Mouse (Mus musculus): ENCODE results near the gene Grin2c. TPM values are rescaled to one million over a fixed set of nuclear protein-coding genes. Genes with fewer than 3 reads are reported as not detected.

The Grin2c gene
- polyA plus RNA-seq, 1 experiment from 2014 or later = 0.18 TPM

DNA sequence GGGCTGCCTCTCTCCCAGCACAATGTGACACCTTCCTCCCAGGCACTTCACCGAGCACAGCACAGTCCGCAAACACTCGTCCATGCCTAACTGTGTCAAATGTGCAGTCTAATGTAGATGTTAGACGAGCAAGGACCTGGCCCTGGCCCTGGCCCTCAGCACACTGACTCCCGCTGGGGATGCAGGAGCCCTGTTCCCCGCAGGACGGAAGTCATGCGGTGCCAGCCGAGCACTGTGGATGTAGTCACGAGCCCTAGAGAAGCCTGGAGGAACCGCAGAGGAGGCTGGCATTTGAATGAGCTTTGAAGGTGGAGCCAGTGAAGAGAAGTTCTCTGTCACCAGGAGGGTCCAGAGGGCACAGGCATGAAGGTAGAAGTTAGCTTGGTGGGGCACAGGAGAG, 43.6 kb downstream of the Grin2c start:
- no peak for ATAC-seq (ENCODE audit: low FRiP score)
- Histone ChIP-seq H3K36me3 (ENCODE audit: control insufficient read depth, insufficient read depth, low read length) (no peaks in the 10 kb centered on the region), H3K4me1 (ENCODE audit: control insufficient read depth, insufficient read depth, low read length) (peaks cover 24% of the 10 kb centered on the region), H3K4me2 (no peak overlapping the region), H3K9ac (ENCODE audit: low read length) (no peak overlapping the region), H3K27ac (ENCODE audit: low read depth, low read length) (no peak overlapping the region), H3K27me3 (ENCODE audit: control insufficient read depth, insufficient read depth, low read length) (no peaks in the 10 kb centered on the region), H3K9me3 (ENCODE audit: control insufficient read depth, low read length) (no peaks in the 10 kb centered on the region), H3K4me3 (ENCODE audit: low read depth, low read length) (no peak overlapping the region)
- DNase-seq (ENCODE audit: low spot score, missing footprints) = no peak
- WGBS = 71% methylated on average over 11 of the region's 11 CpGs

DNA sequence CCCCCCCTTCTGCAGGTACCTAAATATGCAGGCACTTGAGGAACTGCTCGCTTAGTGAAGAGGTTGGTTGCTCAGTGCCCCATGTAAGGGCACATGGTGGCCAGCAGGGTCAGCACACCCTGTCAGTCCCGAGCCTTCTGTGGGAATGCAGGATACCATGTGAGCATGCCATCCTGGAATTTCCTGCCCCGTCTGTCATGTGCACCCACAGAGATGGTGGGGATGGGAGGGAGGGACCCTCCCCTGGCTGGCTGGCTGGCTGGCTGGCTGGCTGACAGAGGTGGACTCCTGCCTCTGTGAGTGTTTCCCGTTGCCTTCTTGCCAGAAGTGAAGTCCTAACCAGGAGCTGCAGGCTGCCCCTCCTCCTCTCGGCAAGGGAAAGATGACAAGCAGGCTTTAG, 44.5 kb downstream of the Grin2c start:
- WGBS = 50% methylated on average over 5 of the region's 5 CpGs
- Histone ChIP-seq H3K27ac (ENCODE audit: low read depth, low read length) (no peak overlapping the region), H3K9me3 (ENCODE audit: control insufficient read depth, low read length) (no peaks in the 10 kb centered on the region), H3K4me1 (ENCODE audit: control insufficient read depth, insufficient read depth, low read length) (peaks cover 15% of the 10 kb centered on the region), H3K4me3 (ENCODE audit: low read depth, low read length) (no peak overlapping the region), H3K36me3 (ENCODE audit: control insufficient read depth, insufficient read depth, low read length) (no peaks in the 10 kb centered on the region), H3K4me2 (no peak overlapping the region), H3K9ac (ENCODE audit: low read length) (no peak overlapping the region), H3K27me3 (ENCODE audit: control insufficient read depth, insufficient read depth, low read length) (no peaks in the 10 kb centered on the region)
- no peak for DNase-seq (ENCODE audit: low spot score, missing footprints)
- no peak for ATAC-seq (ENCODE audit: low FRiP score)

DNA sequence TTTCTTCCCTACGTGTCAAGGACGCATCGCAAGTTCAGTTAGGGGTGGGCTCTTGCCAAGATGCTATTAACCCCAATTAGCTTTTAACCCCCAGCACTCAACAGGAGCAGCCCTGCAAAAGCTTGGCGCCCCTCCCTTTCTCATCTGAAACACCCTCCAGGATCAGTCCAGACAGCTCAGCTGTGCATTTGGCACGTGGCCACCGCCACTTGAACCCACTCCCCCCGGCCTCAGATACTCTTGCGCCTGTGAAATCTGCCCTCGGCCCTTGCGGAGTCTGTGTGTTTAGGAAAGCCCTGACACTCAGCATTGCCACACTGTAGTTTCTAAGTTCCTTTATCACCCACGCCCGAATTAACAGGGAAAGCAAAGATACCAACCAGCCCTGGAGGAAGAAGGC, 45.0 kb downstream of the Grin2c start:
- Histone ChIP-seq H3K4me3 (ENCODE audit: low read depth, low read length) (no peak overlapping the region), H3K9ac (ENCODE audit: low read length) (no peak overlapping the region), H3K36me3 (ENCODE audit: control insufficient read depth, insufficient read depth, low read length) (no peaks in the 10 kb centered on the region), H3K27me3 (ENCODE audit: control insufficient read depth, insufficient read depth, low read length) (no peaks in the 10 kb centered on the region), H3K9me3 (ENCODE audit: control insufficient read depth, low read length) (no peaks in the 10 kb centered on the region), H3K4me1 (ENCODE audit: control insufficient read depth, insufficient read depth, low read length) (peaks cover 10% of the 10 kb centered on the region), H3K27ac (ENCODE audit: low read depth, low read length) (no peak overlapping the region), H3K4me2 (no peak overlapping the region)
- ATAC-seq (ENCODE audit: low FRiP score) = no peak
- 79% methylated on average over 12 of the region's 12 CpGs for WGBS
- DNase-seq (ENCODE audit: low spot score, missing footprints) = no peak

DNA sequence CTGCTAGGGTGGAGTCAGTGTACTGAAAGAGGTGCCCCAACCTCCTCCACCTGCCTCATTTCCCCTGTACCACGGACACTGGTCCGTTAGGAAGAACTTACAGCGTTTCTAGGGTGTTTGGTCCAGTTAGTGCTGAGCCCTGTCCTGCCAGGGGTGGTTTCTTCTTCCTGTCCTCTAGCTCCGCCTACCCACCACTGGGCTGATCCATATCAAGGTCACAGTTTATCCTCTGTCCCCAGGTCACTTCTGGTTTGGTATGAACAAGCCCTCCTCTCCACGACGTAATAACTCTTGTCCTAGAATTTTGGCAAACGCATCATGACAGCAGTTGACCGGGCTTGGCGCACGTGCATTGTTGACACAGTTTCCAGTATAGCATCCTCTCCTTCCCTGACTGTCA, 47.4 kb downstream of the Grin2c start:
- ATAC-seq (ENCODE audit: low FRiP score) = no peak

DNA sequence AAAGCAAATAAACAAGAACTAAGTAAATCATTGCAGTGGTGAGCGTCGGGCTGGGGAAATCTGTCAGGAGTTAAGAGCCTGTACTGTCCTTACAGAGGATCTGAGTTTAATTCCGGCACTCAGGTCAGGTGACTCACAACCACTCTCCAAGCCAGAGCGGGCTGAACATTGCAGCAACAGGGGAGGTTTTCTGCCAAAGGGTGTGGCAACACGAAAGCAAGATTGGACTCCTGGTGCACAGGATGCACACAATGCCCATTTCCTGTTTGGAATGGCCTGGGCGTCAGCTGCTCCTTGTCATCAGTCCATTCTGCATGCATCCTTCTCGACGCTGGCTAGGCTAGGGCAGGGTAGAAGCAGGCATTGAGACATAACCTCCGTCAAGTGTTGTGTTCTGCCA, 47.8 kb downstream of the Grin2c start:
- no peaks in the 10 kb centered on the region for H3K9me3 ChIP-seq (ENCODE audit: control insufficient read depth, low read length)
- no peak overlapping the region for H3K4me2 ChIP-seq
- no peaks in the 10 kb centered on the region for H3K4me1 ChIP-seq (ENCODE audit: control insufficient read depth, insufficient read depth, low read length)

More for the DNA sequence above, 47.4 kb downstream of the Grin2c start:
- Histone ChIP-seq H3K4me1 (ENCODE audit: control insufficient read depth, insufficient read depth, low read length) (no peaks in the 10 kb centered on the region), H3K27ac (ENCODE audit: low read depth, low read length) (no peak overlapping the region), H3K4me2 (no peak overlapping the region), H3K27me3 (ENCODE audit: control insufficient read depth, insufficient read depth, low read length) (no peaks in the 10 kb centered on the region), H3K36me3 (ENCODE audit: control insufficient read depth, insufficient read depth, low read length) (no peaks in the 10 kb centered on the region), H3K4me3 (ENCODE audit: low read depth, low read length) (no peak overlapping the region), H3K9ac (ENCODE audit: low read length) (no peak overlapping the region), H3K9me3 (ENCODE audit: control insufficient read depth, low read length) (no peaks in the 10 kb centered on the region)
- DNase-seq (ENCODE audit: low spot score, missing footprints) = no peak
- WGBS = 91% methylated on average over 10 of the region's 10 CpGs

DNA sequence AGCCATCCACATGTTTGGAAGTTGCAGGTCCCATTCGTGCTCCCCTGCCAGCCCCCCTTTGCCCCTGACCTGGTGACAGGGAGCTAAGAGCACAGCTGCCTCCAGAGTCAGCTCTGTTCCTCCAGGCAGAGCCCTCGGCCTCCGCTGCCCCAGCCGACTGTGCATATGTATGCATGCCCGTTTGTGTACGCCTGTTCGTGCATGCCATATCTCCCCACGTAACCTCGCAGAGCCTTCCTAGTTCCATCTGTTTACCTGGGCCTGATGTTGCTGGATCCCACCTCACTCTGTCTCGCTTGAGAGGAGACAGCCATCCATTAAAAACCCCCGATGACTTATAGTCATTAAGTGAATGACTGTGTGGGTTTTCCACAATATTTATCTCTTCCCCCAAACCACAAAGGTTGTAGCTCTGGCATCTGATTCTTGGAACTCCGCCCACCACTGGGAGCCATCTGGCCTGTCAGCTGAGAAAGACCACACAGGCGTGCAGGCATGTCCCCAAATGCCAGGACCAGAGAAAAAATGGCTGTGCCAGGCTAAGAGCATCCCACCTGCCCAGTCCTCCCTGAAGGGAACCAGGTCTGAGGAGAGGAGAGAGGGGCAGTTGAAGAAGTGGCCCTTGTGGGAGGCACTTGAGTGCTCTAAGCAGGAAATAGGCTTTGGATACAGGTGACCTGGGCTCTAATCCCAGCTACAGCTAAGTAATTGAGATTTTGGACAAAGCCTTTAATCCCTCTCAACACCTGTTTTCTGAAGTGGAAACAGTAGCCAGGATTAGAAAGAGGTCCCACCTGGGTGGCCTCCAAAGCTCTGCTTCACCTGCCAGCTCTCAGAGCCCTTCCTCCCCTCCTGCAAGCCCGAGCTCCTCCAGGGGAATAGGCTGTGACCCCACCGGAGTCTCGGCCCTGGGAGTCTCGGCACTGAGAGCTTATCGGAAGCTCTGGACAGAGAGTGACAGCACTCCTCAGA, 49.3 kb downstream of the Grin2c start:
- Histone ChIP-seq H3K9me3 (ENCODE audit: control insufficient read depth, low read length) (no peaks in the 10 kb centered on the region), H3K4me1 (ENCODE audit: control insufficient read depth, insufficient read depth, low read length) (no peaks in the 10 kb centered on the region), H3K4me3 (ENCODE audit: low read depth, low read length) (no peak overlapping the region), H3K27ac (ENCODE audit: low read depth, low read length) (no peak overlapping the region), H3K27me3 (ENCODE audit: control insufficient read depth, insufficient read depth, low read length) (no peaks in the 10 kb centered on the region), H3K36me3 (ENCODE audit: control insufficient read depth, insufficient read depth, low read length) (no peaks in the 10 kb centered on the region), H3K9ac (ENCODE audit: low read length) (no peak overlapping the region), H3K4me2 (no peak overlapping the region)
- WGBS = 73% methylated on average over 18 of the region's 18 CpGs
- DNase-seq (ENCODE audit: low spot score, missing footprints) (no peak), ATAC-seq (ENCODE audit: low FRiP score) (no peak)

More for the DNA sequence above, 47.8 kb downstream of the Grin2c start:
- no peak overlapping the region for H3K27ac ChIP-seq (ENCODE audit: low read depth, low read length)
- H3K27me3 ChIP-seq (ENCODE audit: control insufficient read depth, insufficient read depth, low read length) = no peaks in the 10 kb centered on the region
- no peak for ATAC-seq (ENCODE audit: low FRiP score)
- no peak overlapping the region for H3K4me3 ChIP-seq (ENCODE audit: low read depth, low read length)
- H3K9ac ChIP-seq (ENCODE audit: low read length) = no peak overlapping the region
- no peak for DNase-seq (ENCODE audit: low spot score, missing footprints)
- WGBS = 82% methylated on average over 9 of the region's 9 CpGs
- no peaks in the 10 kb centered on the region for H3K36me3 ChIP-seq (ENCODE audit: control insufficient read depth, insufficient read depth, low read length)

DNA sequence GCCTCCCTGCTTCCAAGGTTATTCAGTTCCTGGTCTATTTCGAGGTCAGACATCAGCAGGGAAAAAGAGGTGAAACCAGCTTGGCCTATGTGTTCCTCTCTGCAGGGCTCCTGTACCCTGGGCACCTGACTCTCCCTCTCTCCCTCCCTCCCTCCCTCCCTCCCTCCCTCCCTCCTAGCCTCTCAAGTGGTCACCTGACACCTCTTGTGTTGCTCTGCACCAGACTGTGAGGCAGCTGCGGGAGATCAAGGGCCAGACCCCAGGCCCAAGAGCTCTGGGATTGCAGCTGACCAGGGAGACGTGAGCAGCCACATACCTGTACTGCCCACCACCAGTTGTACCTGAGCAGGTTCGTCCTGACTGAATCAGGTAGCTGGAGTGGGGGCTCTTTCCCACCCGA, 51.9 kb downstream of the Grin2c start:
- H3K36me3 ChIP-seq (ENCODE audit: control insufficient read depth, insufficient read depth, low read length) = no peaks in the 10 kb centered on the region
- no peaks in the 10 kb centered on the region for H3K27me3 ChIP-seq (ENCODE audit: control insufficient read depth, insufficient read depth, low read length)
- no peak overlapping the region for H3K4me3 ChIP-seq (ENCODE audit: low read depth, low read length)
- no peaks in the 10 kb centered on the region for H3K9me3 ChIP-seq (ENCODE audit: control insufficient read depth, low read length)
- H3K4me2 ChIP-seq = no peak overlapping the region
- ATAC-seq (ENCODE audit: low FRiP score) (no peak), DNase-seq (ENCODE audit: low spot score, missing footprints) (no peak)
- 50% methylated on average over 5 of the region's 5 CpGs for WGBS
- H3K9ac ChIP-seq (ENCODE audit: low read length) = no peak overlapping the region
- H3K4me1 ChIP-seq (ENCODE audit: control insufficient read depth, insufficient read depth, low read length) = no peaks in the 10 kb centered on the region; the same call in 1 of the 2 replicates
- H3K27ac ChIP-seq (ENCODE audit: low read depth, low read length) = no peak overlapping the region

DNA sequence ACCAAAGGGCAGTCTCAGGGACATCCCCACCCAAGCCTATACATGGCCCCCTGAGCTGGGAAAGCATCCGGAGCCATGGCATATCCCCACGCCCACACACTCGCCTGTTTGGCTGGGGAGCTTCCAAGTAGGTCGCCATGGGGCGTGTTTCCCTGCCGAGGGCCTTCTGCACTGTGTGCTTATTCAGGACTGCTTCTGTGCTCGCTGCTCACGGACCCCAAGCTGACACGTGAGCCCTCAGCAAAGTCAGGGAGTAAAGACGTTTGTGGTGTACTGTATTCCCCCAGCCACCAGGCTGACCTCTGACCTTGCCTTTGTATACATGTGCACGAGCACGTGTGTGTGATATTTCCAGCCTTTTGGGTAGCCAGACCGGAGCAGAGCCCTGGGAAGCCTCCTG, 54.9 kb downstream of the Grin2c start:
- 58% methylated on average over 13 of the region's 13 CpGs for WGBS
- no peak overlapping the region for H3K4me3 ChIP-seq (ENCODE audit: low read depth, low read length)
- no peaks in the 10 kb centered on the region; the same call in 1 of the 2 replicates for H3K4me1 ChIP-seq (ENCODE audit: control insufficient read depth, insufficient read depth, low read length)
- no peak overlapping the region for H3K4me2 ChIP-seq
- H3K27ac ChIP-seq (ENCODE audit: low read depth, low read length) = no peak overlapping the region
- no peak for DNase-seq (ENCODE audit: low spot score, missing footprints)
- no peaks in the 10 kb centered on the region for H3K36me3 ChIP-seq (ENCODE audit: control insufficient read depth, insufficient read depth, low read length)
- H3K9ac ChIP-seq (ENCODE audit: low read length) = no peak overlapping the region
- no peaks in the 10 kb centered on the region for H3K9me3 ChIP-seq (ENCODE audit: control insufficient read depth, low read length)
- ATAC-seq (ENCODE audit: low FRiP score) = no peak
- no peaks in the 10 kb centered on the region for H3K27me3 ChIP-seq (ENCODE audit: control insufficient read depth, insufficient read depth, low read length)

DNA sequence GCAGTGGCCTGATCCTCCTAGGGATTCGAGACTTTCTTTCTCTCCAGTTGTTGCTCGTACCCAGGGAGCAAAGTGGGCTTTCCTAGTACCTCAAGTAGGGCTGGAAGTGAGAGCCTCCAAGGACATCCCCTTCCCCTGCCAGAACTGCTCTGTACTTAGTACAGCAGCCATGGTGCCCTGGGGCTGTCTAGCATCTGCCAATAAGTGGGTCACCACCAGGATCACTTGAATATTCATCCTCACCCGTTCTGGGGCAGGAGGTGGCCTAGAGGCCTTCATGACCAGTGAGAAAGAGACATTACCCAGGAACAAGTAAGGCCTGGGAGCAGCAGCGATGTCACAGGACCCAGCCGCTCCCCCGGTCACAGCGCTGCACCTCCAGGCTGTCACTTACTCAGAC, 57.1 kb downstream of the Grin2c start:
- H3K4me2 ChIP-seq = no peak overlapping the region
- no peaks in the 10 kb centered on the region for H3K36me3 ChIP-seq (ENCODE audit: control insufficient read depth, insufficient read depth, low read length)
- ATAC-seq (ENCODE audit: low FRiP score) (no peak), DNase-seq (ENCODE audit: low spot score, missing footprints) (no peak)
- no peaks in the 10 kb centered on the region for H3K9me3 ChIP-seq (ENCODE audit: control insufficient read depth, low read length)
- no peak overlapping the region for H3K4me3 ChIP-seq (ENCODE audit: low read depth, low read length)
- WGBS = 77% methylated on average over 7 of the region's 7 CpGs
- H3K4me1 ChIP-seq (ENCODE audit: control insufficient read depth, insufficient read depth, low read length) = no peaks in the 10 kb centered on the region; the same call in 1 of the 2 replicates
- no peaks in the 10 kb centered on the region for H3K27me3 ChIP-seq (ENCODE audit: control insufficient read depth, insufficient read depth, low read length)
- no peak overlapping the region for H3K9ac ChIP-seq (ENCODE audit: low read length)
- H3K27ac ChIP-seq (ENCODE audit: low read depth, low read length) = no peak overlapping the region

Measured in midbrain, embryonic 11.5 days (tissue).